ENCODE assay signal across 9 mouse cellular contexts in genomic region chr5:92905594-92906008, GRCm38 (mm10).
DNase-seq lines count a peak whose midpoint lies in the region; ATAC-seq lines count a peak whose summit lies in the region.
"Had no signal": no experiment of that assay in that cellular context is flagged by ENCODE, and none has a peak within 500 bp of the region (broad histone marks: within the 10 kb centered on the region; RNA-seq: fewer than 3 reads in every experiment).

No protein-coding gene starts in this region.

- peak overlapping the region; percentile 18; the same call in 1 of the 2 replicates for H3K4me2 ChIP-seq in hindbrain, embryonic 11.5 days (replicated peaks; ENCODE audit: low read depth, low read length)
- H3K4me2 ChIP-seq in liver, embryonic 12.5 days: no peak overlapping the region

- peaks cover 7% of the 10 kb centered on the region; the same call in 1 of the 2 replicates for H3K9me3 ChIP-seq in heart, embryonic 10.5 days
- H3K9me3 ChIP-seq in hindbrain, embryonic 11.5 days (ENCODE audit: control insufficient read depth, low read length): peaks cover 8% of the 10 kb centered on the region
- H3K9me3 ChIP-seq in liver, embryonic 12.5 days (replicated peaks): 0 out of 2 replicates have a peak, but pooled peaks cover 4% of the 10 kb centered on the region

- peak overlapping the region; percentile 12; the same call in 1 of the 2 replicates for H3K4me3 ChIP-seq in heart, embryonic 10.5 days
- H3K4me3 ChIP-seq in hindbrain, embryonic 11.5 days (ENCODE audit: low read depth, low read length): no peak overlapping the region
- H3K4me3 ChIP-seq in liver, embryonic 12.5 days: no peak overlapping the region
- H3K4me3 ChIP-seq: erythroblast, embryonic 14.5 days had no signal

- peaks cover 78% of the 10 kb centered on the region for H3K4me1 ChIP-seq in heart, embryonic 10.5 days
- H3K4me1 ChIP-seq in hindbrain, embryonic 11.5 days (replicated peaks; ENCODE audit: control insufficient read depth, insufficient read depth, low read length): peaks cover 9% of the 10 kb centered on the region
- no peaks in the 10 kb centered on the region for H3K4me1 ChIP-seq in liver, embryonic 12.5 days

- H3K27me3 ChIP-seq in heart, embryonic 10.5 days (ENCODE audit: insufficient read depth, poor library complexity, severe bottlenecking): no peaks in the 10 kb centered on the region
- H3K27me3 ChIP-seq in hindbrain, embryonic 11.5 days (ENCODE audit: control insufficient read depth, insufficient read depth, low read length): no peaks in the 10 kb centered on the region
- H3K27me3 ChIP-seq in liver, embryonic 12.5 days (replicated peaks): peaks cover under 1% of the 10 kb centered on the region

- peaks cover 25% of the 10 kb centered on the region for H3K36me3 ChIP-seq in heart, embryonic 10.5 days
- no peaks in the 10 kb centered on the region for H3K36me3 ChIP-seq in hindbrain, embryonic 11.5 days (ENCODE audit: control insufficient read depth, insufficient read depth, low read length)
- H3K36me3 ChIP-seq in liver, embryonic 12.5 days: no peaks in the 10 kb centered on the region

- no peak overlapping the region for H3K9ac ChIP-seq in hindbrain, embryonic 11.5 days (ENCODE audit: low read depth, low read length)
- H3K9ac ChIP-seq in liver, embryonic 12.5 days: no peak overlapping the region

- ATAC-seq in hindbrain, embryonic 11.5 days (ENCODE audit: low FRiP score): peak; percentile 95
- ATAC-seq in liver, embryonic 12.5 days: no peak

- H3K27ac ChIP-seq in heart, embryonic 10.5 days: peak overlapping the region; percentile 86
- peak overlapping the region; percentile 75 for H3K27ac ChIP-seq in hindbrain, embryonic 11.5 days (ENCODE audit: low read depth, low read length)
- H3K27ac ChIP-seq in liver, embryonic 12.5 days: no peak overlapping the region

- peak; percentile 93 for DNase-seq in heart, embryonic 10.5 days (ENCODE audit: low spot score)
- no peak for DNase-seq in heart, adult 9 months (ENCODE audit: low spot score in 2 of 2)
- DNase-seq in brain, embryonic 18.5 days (ENCODE audit: low read depth, low spot score): peak; percentile 43
- peak; percentile 87 for DNase-seq in hindbrain, embryonic 11.5 days (ENCODE audit: low spot score)
- DNase-seq in lung, postnatal 10 days: peak; percentile 73
- DNase-seq in right cerebral cortex, postnatal 36 days (ENCODE audit: low spot score in 2 of 2): peak; percentile 12 to 20
- no peak for DNase-seq in adrenal gland, adult (ENCODE audit: inconsistent age in 2 of 2, low spot score in 1 of 2)

- 7% methylated on average over 8 of the region's 8 CpGs for WGBS in heart, embryonic 10.5 days
- WGBS in hindbrain, embryonic 11.5 days: 1% methylated on average over 8 of the region's 8 CpGs
- 34% methylated on average over 8 of the region's 8 CpGs for WGBS in liver, embryonic 12.5 days (ENCODE audit: insufficient replicate concordance)

Comparison
In these comparisons a context has a peak if more than half of its experiments do, and no peak if none do; other contexts are left out.
1. DNase-seq: peak in heart, embryonic 10.5 days (single experiment), brain, embryonic 18.5 days (single experiment), hindbrain, embryonic 11.5 days (single experiment), lung, postnatal 10 days (single experiment) and right cerebral cortex, postnatal 36 days (2 of 2); none in heart, adult 9 months (0 of 2) and adrenal gland, adult (0 of 2).